Mouse (Mus musculus): ENCODE measurements at regions not wholly inside any gene's neighbourhood (a gene's known extent, or its start where the extent isn't known, plus 50 kb on each side); places are given as distances from the start of the nearest gene placed in this dataset.
"Not testable (repeated sequence)": the region's sequence is repeated elsewhere in the genome, so short reads cannot be mapped to it uniquely, and the experiment has no call there.

GRCm38 (mm10) chr8:26645375-26645774 lies 331.8 kb upstream of the Zfp703 start:
- not testable (repeated sequence) for H3K27me3 ChIP-seq (ENCODE audit: control insufficient read depth, insufficient read depth, low read length, poor library complexity, severe bottlenecking); H3K36me3 ChIP-seq (ENCODE audit: control insufficient read depth, insufficient read depth, low read length, poor library complexity, severe bottlenecking); DNase-seq (ENCODE audit: low read depth, low spot score)

- no peaks in the 10 kb centered on the region for H3K36me3 ChIP-seq (ENCODE audit: control insufficient read depth, insufficient read depth, low read length, poor library complexity, severe bottlenecking)
- H3K27me3 ChIP-seq (ENCODE audit: control insufficient read depth, insufficient read depth, low read length, poor library complexity, severe bottlenecking) = no peaks in the 10 kb centered on the region
- no peak for DNase-seq (ENCODE audit: low read depth, low spot score)
These were observed 326.8 kb upstream of the Zfp703 start for GRCm38 (mm10) chr8:26650287-26650686.

- Histone ChIP-seq H3K27me3 (ENCODE audit: control insufficient read depth, insufficient read depth, low read length, poor library complexity, severe bottlenecking) (no peaks in the 10 kb centered on the region), H3K36me3 (ENCODE audit: control insufficient read depth, insufficient read depth, low read length, poor library complexity, severe bottlenecking) (no peaks in the 10 kb centered on the region)
- DNase-seq (ENCODE audit: low read depth, low spot score) = no peak
These were observed 321.2 kb upstream of the Zfp703 start for GRCm38 (mm10) chr8:26655897-26656296.

GRCm38 (mm10) chr8:26656310-26657075 lies 320.6 kb upstream of the Zfp703 start:
- Histone ChIP-seq H3K36me3 (ENCODE audit: control insufficient read depth, insufficient read depth, low read length, poor library complexity, severe bottlenecking) (no peaks in the 10 kb centered on the region), H3K27me3 (ENCODE audit: control insufficient read depth, insufficient read depth, low read length, poor library complexity, severe bottlenecking) (no peaks in the 10 kb centered on the region)
- DNase-seq (ENCODE audit: low read depth, low spot score) = no peak

- DNase-seq (ENCODE audit: low read depth, low spot score) = peak; percentile 38
These were observed 317.7 kb upstream of the Zfp703 start for GRCm38 (mm10) chr8:26659381-26659780.

GRCm38 (mm10) chr8:26669541-26669940 lies 307.6 kb upstream of the Zfp703 start:
- DNase-seq (ENCODE audit: low read depth, low spot score) = no peak
- Histone ChIP-seq H3K27me3 (ENCODE audit: control insufficient read depth, insufficient read depth, low read length, poor library complexity, severe bottlenecking) (no peaks in the 10 kb centered on the region; the same call in 1 of the 2 replicates), H3K36me3 (ENCODE audit: control insufficient read depth, insufficient read depth, low read length, poor library complexity, severe bottlenecking) (no peaks in the 10 kb centered on the region)

More at GRCm38 (mm10) chr8:26659381-26659780, 317.7 kb upstream of the Zfp703 start:
- Histone ChIP-seq H3K27me3 (ENCODE audit: control insufficient read depth, insufficient read depth, low read length, poor library complexity, severe bottlenecking) (no peaks in the 10 kb centered on the region), H3K36me3 (ENCODE audit: control insufficient read depth, insufficient read depth, low read length, poor library complexity, severe bottlenecking) (no peaks in the 10 kb centered on the region)

- H3K36me3 ChIP-seq (ENCODE audit: control insufficient read depth, insufficient read depth, low read length, poor library complexity, severe bottlenecking) = no peaks in the 10 kb centered on the region
- H3K27me3 ChIP-seq (ENCODE audit: control insufficient read depth, insufficient read depth, low read length, poor library complexity, severe bottlenecking) = no peaks in the 10 kb centered on the region; the same call in 1 of the 2 replicates
- DNase-seq (ENCODE audit: low read depth, low spot score) = no peak
These were observed 304.4 kb upstream of the Zfp703 start for GRCm38 (mm10) chr8:26672486-26673395.

- DNase-seq (ENCODE audit: low read depth, low spot score) = no peak
- H3K36me3 ChIP-seq (ENCODE audit: control insufficient read depth, insufficient read depth, low read length, poor library complexity, severe bottlenecking) = no peaks in the 10 kb centered on the region
- no peaks in the 10 kb centered on the region; the same call in 1 of the 2 replicates for H3K27me3 ChIP-seq (ENCODE audit: control insufficient read depth, insufficient read depth, low read length, poor library complexity, severe bottlenecking)
These were observed 299.5 kb upstream of the Zfp703 start for GRCm38 (mm10) chr8:26677584-26678138.

GRCm38 (mm10) chr8:26680891-26681381 lies 296.2 kb upstream of the Zfp703 start:
- Histone ChIP-seq H3K27me3 (ENCODE audit: control insufficient read depth, insufficient read depth, low read length, poor library complexity, severe bottlenecking) (no peaks in the 10 kb centered on the region), H3K36me3 (ENCODE audit: control insufficient read depth, insufficient read depth, low read length, poor library complexity, severe bottlenecking) (no peaks in the 10 kb centered on the region)
- DNase-seq (ENCODE audit: low read depth, low spot score) = no peak

GRCm38 (mm10) chr8:26687146-26687545 lies 290.0 kb upstream of the Zfp703 start:
- Histone ChIP-seq H3K27me3 (ENCODE audit: control insufficient read depth, insufficient read depth, low read length, poor library complexity, severe bottlenecking) (no peaks in the 10 kb centered on the region; the same call in 1 of the 2 replicates), H3K36me3 (ENCODE audit: control insufficient read depth, insufficient read depth, low read length, poor library complexity, severe bottlenecking) (no peaks in the 10 kb centered on the region)
- no peak for DNase-seq (ENCODE audit: low read depth, low spot score)

GRCm38 (mm10) chr8:26688035-26688434 lies 289.1 kb upstream of the Zfp703 start:
- no peaks in the 10 kb centered on the region; the same call in 1 of the 2 replicates for H3K27me3 ChIP-seq (ENCODE audit: control insufficient read depth, insufficient read depth, low read length, poor library complexity, severe bottlenecking)
- H3K36me3 ChIP-seq (ENCODE audit: control insufficient read depth, insufficient read depth, low read length, poor library complexity, severe bottlenecking) = no peaks in the 10 kb centered on the region
- DNase-seq (ENCODE audit: low read depth, low spot score) = no peak

GRCm38 (mm10) chr8:26688745-26689478 lies 288.2 kb upstream of the Zfp703 start:
- H3K27me3 ChIP-seq (ENCODE audit: control insufficient read depth, insufficient read depth, low read length, poor library complexity, severe bottlenecking) = no peaks in the 10 kb centered on the region; the same call in 1 of the 2 replicates
- no peak for DNase-seq (ENCODE audit: low read depth, low spot score)
- H3K36me3 ChIP-seq (ENCODE audit: control insufficient read depth, insufficient read depth, low read length, poor library complexity, severe bottlenecking) = no peaks in the 10 kb centered on the region

- DNase-seq (ENCODE audit: low read depth, low spot score) = no peak
- Histone ChIP-seq H3K36me3 (ENCODE audit: control insufficient read depth, insufficient read depth, low read length, poor library complexity, severe bottlenecking) (no peaks in the 10 kb centered on the region), H3K27me3 (ENCODE audit: control insufficient read depth, insufficient read depth, low read length, poor library complexity, severe bottlenecking) (no peaks in the 10 kb centered on the region; the same call in 1 of the 2 replicates)
These were observed 287.5 kb upstream of the Zfp703 start for GRCm38 (mm10) chr8:26689479-26690177.
